Mouse (Mus musculus) thymus, postnatal 0 days (tissue): ENCODE results near the gene Metap1. TPM values are rescaled to one million over a fixed set of nuclear protein-coding genes. Genes with fewer than 3 reads are reported as not detected.

ENCODE experiments used
- DNase-seq: peaks from one replicate; pipeline ENCODE4 v3.0.0-alpha.2; 2015; ENCODE audit warnings: low spot score
- microRNA counts: library from miRNA; unstranded; fragments of <30 nt; microRNA quantifications from one replicate; lab custom pipeline; 2015
- microRNA-seq: library from miRNA; unstranded; fragments of <30 nt; microRNA quantifications from one replicate; pipeline ENCODE4, GENCODE M21; 2016; ENCODE audit warnings: borderline number of aligned reads
- polyA plus RNA-seq: library from polyadenylated mRNA; unstranded; fragments of >200 nt; fragmentation: Nextera tagmentation; extraction: Ambion mirVana; gene quantifications from 2 replicates; pipeline ENCODE4 v1.2.1, GENCODE M21; 2015

Metap1 gene
- polyA plus RNA-seq, 1 experiment from 2014 or later = 36.3 TPM

DNA sequence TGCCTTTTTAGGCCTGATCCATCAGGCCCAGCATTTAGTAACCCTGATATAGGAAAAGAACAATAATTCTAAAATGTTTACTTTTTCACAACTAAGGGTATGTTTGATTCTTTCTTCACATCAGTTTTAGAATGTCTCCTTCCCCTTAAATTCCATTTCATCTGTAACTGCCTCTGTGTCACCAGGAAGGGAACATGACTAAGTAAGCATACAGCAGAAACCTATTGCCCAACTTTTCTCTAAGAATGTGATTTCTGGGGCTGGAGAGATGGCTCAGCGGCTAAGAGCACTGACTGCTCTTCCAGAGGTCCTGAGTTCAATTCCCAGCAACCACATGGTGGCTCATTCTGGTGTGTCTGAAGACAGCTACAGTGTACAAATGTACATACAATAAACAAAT is 35.1 kb downstream of the Metap1 start:
- no peak for DNase-seq

DNA sequence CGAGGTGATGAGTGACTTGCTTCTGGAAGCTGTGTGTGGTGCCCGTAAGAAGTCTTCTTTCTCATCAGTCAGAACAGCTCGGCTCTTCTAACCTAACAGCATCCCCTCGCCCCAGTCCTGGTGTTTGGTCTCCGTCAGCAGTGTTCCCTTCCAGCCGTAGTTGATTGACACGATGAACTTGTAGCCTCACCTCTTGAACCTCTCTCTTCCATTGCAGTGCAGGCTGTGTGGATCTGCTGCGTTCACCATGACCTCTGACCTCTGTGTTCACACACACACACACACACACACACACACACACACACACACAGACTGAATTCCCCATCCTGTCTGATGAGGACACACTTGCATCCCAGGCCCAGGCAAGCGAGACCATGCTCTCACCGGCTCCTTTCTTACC is 37.1 kb downstream of the Metap1 start:
- DNase-seq = no peak

DNA sequence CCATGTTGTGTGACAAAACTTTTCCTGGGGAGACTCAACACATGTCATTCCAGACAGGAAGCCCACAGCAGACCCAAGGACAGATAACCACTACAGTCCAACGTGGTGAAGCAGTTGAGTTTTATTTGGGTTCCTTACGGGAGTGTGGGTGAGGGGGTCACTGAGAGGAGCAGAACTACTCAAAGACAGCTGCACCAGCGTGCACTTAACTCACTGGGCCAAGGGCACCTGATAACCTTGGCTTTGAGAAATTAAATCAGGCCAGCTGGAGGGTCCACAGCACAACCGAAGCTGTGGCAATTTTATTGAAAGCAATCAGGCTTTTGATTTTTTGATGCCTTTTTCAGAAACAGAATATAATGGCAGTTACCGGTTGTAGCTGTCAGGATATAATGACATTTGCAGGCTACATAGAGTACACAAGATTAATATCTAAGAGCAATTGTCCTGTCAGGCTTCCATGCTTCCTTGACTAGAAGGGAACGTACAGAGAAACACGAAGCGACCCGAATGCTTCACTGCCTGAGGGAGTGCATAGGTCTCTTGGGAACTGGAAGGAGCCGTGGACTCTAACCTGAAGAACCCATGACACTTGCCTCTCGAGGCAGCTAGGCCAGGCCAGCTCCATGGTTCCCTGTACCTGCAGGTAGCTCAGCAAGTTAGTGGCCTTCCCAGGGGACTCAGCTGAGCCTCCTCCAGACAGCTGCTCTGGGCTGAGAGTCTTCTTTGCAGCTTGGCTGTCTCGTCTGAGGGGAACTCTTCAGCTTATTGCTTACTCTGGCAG is 41.0 kb downstream of the Metap1 start:
- DNase-seq = no peak

DNA sequence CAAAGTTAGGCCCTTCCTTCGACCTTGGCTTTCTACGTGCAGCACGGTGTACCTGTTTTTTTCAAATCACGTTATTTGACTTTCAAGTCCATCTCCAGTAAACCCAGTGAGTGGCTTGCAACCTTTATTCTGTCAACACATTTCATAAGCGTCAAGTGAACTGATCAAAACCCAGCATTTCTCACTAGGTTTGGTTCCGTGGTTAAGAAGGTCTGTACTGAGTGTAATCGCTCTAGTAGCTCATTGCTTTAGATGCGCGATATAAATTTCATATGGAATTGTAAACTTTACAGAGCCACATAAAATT is 45.9 kb downstream of the Metap1 start:
- no peak for DNase-seq

DNA sequence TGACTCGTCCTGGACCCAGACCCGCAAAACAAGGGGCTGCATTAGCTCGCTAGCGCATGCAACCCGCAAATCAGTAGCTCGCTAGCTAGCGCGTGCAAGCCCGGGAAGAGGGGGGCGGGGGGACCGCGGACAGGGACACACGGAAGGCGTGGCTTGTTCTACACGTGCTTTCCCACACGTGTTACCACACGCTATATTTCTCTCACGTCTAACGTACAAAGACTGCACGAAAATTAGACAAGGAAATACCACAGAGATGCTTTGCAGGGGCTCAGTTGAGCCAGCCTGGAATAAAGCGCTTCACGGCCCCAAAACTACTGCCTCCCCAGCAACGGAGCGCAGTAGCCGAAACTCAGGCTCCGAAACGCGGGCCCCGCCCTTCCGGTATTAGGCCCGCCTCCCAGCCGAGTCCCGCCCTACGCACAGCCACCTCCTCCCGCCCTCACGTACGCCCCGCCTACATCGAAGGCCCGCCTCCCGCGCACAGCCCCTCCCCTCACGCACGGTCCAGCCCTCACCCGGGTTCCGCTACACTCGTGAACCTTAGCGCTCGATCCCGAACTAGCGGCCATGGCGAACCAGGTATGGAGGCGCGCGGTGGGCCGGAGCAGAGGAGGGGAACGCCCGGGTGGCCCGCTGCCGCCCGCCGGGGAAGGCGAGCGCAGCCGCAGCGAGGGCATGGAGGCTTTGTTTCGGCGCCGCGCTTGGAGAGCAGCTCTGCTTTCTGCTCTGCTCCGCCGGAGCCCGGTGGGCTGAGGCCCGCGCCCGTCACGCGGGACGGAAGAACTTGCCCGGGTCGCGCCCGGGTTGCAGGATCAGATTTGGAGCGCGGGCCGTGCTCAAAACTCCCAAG is 46.5 kb downstream of the Metap1 start, which contains the start of gene Adh5:
TSS of gene Adh5 (plus strand) at position 482 of the 853 bp plus-strand sequence.
- peak; percentile 95 for DNase-seq

DNA sequence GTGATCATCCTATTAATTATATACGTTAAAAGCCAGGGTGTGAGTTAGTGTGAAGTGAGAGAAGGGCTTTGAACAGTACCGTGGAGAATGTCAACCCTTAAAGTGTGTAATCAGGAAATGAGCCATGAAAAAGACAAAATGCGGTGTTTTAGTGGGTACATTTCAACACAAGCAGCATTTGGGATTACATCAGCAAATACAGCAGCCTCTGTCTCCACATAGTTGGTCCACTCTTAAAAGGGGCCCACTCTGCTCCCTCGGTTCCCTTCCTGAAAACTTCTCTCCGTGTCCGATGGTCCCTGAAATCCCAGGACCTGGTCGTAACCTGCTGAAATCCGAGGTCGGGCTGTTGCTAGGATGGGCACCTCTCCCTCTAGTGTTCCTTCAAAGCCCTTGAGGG is 47.1 kb downstream of the Metap1 start:
- no peak for DNase-seq

DNA sequence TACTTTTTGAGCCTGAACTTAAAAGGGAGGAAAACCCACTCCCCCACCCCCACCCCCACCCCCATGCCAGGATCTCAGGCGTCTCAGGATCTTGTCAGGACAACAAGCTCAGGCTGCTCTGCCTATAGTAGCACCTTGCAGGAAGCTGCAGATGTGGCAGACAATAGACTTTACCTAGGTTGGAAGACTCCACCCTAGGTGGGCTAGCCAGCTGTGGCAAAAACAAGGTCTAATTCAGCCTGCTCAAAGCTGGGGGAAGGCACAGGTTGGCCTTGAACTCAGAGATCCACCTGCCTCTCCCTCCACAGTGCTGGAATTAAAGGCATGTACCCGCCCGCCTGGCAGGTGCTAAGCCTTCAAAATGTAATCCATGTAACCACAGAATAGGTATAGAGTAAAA is 50.6 kb downstream of the Metap1 start:
- DNase-seq = no peak

DNA sequence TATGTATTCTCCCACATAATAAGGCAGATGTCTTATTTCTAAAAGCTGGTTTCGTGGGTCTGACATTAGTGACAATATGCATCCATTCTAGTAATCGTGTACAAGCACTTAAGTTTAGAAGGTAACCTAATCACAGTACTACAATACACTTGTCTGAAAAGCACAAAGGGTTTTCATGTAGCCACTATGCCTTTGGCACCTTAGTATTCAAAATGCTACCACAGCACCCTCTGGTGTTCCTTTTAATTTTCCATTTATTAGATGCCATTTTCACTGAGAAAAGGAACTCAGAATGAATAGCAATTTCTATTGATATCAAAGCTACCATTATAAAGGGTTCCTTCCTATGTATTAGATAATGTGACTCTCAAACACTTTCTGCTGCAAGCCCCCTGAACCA is 57.5 kb downstream of the Metap1 start:
- peak; percentile 25 for DNase-seq

DNA sequence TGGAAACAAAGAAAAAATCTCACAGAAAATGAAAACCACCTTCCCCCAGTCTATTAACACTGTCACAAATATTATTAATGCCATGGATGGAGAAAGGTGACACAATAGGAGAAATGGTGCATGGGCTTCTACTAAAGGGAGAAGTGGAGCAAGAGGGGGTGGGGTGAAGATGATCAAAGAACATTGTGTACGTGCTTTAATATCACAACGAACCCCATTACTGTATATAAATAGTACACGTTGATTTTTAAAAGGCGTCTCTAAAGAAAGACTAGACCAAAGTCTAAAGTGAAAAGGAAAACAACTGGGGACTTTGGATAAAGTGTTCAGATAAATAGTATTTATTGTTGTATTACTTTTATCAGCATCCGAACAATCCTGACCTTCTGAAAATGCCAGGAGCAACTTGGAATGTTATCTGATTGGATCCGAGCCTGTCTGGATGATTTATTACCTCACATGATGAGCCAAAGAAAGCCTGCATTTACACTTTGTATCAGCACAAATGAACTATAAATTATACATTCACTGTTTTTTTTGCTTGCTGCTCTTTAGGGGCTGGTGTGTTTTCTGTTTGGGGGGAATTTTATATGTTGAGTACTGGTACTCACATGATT is 58.8 kb downstream of the Metap1 start:
- DNase-seq = no peak

DNA sequence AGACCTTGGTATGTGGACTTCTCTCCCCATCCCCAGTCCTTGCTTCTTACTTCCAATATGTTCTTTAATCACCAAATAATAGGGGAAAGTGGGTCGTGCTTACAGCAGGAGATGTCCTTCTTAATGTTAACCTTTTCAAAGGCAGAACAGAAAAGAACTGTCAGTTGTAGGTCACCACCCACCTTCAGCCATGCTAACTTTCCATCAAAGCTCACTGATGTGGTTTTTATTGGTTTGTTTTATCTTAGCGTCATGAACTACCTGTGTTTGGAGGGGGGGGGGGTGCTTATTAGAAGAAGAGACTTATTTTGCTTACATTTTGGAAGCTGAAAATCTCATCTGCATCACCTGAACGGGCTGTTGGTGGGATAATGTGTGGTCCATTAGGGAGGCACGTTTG is 65.1 kb downstream of the Metap1 start:
- DNase-seq = no peak

DNA sequence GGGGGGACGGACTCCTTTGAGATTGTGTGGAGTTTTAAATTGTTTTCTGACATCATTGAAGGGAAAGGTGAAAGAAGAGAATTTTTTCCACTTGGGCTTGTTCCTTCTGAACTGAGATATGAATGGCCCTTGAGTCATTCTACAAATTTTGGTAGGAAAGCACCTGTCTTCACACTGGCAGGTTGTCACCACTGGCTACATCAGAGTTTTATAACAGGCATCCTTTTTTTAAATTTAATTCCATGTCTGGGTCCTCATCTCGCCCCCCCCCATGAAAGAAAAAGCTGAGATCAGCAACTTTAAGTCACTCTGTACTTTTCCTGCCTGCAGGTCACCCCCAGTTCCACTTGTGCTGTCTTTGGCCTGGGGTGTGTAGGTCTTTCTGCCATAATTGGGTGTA is 65.7 kb downstream of the Metap1 start:
- no peak for DNase-seq

DNA sequence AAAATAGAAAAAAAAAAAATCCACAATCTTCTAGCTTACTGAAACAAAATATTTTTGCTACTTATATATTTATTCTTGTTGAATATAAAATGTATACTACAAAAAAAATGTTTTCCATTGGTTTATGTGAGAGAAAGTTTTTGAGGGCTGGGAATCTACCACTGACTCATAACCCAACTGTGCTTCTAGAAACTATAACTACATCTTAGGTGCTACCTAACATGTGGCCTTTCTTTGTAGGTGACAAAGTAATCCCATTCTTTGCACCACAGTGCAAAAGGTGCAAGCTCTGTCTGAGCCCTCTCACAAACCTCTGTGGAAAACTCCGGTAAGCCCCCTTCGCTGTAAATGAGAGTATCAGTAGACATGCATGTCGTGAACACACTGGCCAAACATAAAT is 68.9 kb downstream of the Metap1 start:
- DNase-seq = no peak

DNA sequence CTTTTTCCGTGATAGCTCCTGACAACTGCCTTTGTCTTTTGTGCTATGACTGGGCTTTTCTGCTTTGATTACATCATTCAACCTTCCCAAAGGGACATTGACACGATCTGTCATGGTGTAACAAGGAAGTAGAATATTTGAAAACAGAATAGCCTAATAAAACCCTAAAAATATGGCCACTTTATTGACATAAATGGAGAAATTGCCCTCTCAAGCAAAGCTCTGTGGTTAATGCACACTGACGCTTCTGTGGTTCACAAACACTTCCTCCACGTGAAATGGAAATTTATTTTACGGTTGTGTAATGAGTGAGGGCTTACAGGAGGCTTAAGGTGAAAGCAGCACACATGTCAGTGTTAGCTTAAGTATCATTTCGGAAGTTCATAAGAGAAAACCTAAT is 69.9 kb downstream of the Metap1 start:
- DNase-seq = no peak

DNA sequence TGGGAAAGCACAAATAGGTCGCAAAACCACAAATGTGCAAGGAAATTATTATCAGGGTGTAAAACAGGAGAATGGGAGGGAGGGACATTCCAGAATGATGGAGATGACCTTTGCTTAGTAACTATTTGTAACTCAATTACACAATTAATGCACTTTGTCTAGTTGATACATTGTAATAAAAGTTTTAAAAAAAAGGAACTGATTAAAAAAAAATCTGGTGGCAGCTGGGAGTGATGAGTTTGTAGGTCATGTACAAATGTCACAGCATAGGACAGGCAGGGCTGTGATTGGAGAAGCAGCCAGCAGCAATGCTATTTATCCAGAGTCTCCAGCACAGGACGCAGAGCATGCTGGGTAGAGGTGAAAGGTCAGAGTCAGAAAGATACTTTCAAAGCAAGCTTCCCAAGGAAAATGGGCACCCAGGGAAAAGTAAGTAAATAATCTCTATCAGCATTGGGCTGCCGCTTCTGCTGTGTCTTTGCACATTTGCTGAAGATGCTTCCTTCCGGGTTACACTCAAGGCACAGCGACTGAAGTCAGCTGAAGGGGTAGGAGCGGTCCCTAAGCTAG is 74.1 kb downstream of the Metap1 start, which contains the start of gene Adh4:
TSS of gene Adh4 (plus strand) at position 346 of the 570 bp plus-strand sequence.
- DNase-seq = no peak

DNA sequence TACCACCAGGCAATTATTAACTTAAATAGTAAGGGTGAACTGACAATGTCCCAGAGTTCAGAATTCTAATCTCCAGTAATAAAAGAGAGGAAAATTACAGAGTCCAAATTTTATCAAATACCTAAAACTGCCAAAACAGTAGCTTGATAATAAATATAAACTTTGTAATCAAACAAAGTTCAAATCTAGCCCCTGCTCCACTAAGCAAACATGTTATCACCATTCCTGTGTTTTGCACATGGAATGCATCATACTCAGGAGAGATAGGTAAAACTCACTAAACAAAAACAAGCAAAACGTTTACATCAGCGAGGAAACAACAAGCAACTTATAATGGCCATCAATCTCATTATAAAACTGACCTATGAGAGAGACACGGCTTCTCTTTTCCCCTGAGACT is 79.1 kb downstream of the Metap1 start:
- DNase-seq = no peak

DNA sequence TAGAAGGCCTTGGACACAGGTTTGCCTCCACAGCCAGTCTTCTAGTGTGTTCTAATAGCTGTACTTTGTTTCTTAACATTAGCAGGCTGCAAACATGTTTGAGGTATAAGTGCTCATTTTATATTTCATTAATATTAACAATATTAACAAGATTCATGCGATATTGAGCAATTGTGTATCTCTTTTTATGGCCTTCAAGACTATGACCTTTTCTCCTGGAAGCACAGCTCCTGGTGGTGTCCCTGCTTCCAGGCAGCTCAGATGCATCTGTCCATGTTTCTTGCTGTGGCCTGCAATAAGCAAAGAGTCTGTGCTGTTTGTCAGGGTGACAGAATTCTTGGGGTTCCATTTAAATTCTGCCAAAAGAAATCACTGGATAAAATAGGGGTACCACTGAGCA is 79.7 kb downstream of the Metap1 start:
- DNase-seq = no peak

MicroRNAs within 50 kb of the gene (microRNA counts, 519-probe panel; counts per million panel counts)
- 473 counts per million, percentile 71 among the panel's probes with 10 or more counts for microRNA mmu-miR-1956 (lab: Ali Mortazavi, UCI)

Small RNA genes lying within 50 kb of the gene (microRNA-seq; reads per million reads assigned to microRNA genes)
- not detected for gene Mir1956

Other genes with a start within 250 kb of the Metap1 start
- 6.9 and 8.0 TPM in 2 replicates for gene Adh1, start 228.5 kb downstream of the Metap1 start, polyA plus RNA-seq
- 0.40 and 0.46 TPM in 2 replicates for gene Adh6a, start 176.2 kb downstream of the Metap1 start, polyA plus RNA-seq
- 0.14 and 0.36 TPM in 2 replicates for gene Adh6b, start 147.7 kb downstream of the Metap1 start, polyA plus RNA-seq
- not detected in 2 replicates for gene Adh4, start 74.0 kb downstream of the Metap1 start, polyA plus RNA-seq
- 201 and 206 TPM in 2 replicates for gene Adh5, start 46.4 kb downstream of the Metap1 start, polyA plus RNA-seq
- gene Eif4e, start 36.7 kb upstream of the Metap1 start, polyA plus RNA-seq = 251 and 280 TPM in 2 replicates